Mouse (Mus musculus): ENCODE measurements around the gene Rora. TPM values are rescaled to one million over a fixed set of nuclear protein-coding genes. Genes with fewer than 3 reads are reported as not detected.

The Rora gene
- total RNA-seq, 2 experiments from 2014 or later, result 21.1 to 24.9 TPM

DNA sequence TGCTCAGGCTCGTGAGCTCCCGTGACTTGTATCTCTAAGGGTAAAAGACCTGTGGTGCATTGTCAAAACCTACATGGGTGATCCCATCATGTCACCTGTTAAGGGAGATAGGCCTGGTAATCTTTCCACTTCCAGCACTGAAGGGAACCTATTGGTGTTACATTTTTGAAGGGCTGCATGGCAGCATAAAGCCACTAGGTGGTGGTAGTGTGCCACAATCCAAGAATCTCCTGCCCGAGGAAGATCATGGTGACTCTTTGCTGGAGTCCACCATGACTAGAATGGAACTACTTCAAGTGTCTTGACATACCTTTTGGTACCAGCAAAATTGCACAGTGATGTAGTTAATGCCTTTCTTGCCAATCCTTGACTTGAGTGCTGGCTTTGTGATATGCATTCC, 704.2 kb downstream of the Rora start:
- peak; percentile 61 to 73 for DNase-seq
- intact Hi-C loops (cut with DNase I), result loop anchor here (1.0 to 5.0 kb wide), 3 partner anchors 122 to 401 kb away; no protein-coding TSS in a partner anchor

DNA sequence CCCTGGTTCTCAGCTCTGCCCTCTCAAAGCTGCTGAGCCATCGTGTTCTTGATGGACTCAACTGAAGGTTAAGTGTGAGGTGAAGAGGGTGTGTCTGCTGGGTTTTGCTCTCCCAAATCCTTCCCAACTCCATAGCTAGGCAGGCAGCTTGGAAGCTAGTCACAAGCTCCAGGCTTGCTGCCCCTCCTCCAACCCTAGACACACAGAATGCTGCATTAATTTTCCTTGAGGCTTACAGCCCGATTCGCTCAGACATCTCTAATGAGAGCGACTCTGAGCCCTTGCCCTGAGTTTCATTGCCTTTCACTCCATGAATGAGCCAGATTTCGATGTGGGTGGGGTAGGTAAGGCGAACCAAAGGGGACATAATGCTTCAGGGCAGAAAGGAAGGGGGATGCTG, 705.2 kb downstream of the Rora start:
- DNase-seq, result no peak
- intact Hi-C loops (cut with DNase I), result loop anchor here (1.0 to 5.0 kb wide), 3 partner anchors 122 to 401 kb away; no protein-coding TSS in a partner anchor

DNA sequence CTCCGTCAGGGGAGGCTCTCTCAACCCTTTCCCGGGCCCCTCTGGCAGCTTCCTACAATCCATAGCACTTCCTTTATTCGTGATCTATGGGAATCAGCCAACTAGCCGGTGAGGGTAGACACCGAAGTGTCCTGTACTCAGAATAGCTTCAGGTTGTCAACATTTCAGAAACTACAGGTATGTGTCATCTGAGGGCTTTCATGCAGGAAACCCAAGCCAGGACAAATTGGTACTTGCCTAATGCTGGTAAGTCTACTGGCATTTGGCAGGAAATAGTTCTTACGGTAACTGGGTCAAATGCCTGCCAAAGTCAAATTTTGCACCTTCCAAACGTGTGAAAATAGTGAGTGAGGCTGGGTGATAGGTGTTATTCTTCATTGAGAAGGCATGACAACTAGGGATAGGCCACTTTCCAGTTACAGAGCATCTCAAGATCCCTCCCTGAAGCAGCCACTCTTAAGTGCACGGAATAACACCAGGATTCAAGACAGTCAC, 708.4 kb downstream of the Rora start:
- intact Hi-C loops (cut with DNase I), result no loop called here
- no peak for DNase-seq

DNA sequence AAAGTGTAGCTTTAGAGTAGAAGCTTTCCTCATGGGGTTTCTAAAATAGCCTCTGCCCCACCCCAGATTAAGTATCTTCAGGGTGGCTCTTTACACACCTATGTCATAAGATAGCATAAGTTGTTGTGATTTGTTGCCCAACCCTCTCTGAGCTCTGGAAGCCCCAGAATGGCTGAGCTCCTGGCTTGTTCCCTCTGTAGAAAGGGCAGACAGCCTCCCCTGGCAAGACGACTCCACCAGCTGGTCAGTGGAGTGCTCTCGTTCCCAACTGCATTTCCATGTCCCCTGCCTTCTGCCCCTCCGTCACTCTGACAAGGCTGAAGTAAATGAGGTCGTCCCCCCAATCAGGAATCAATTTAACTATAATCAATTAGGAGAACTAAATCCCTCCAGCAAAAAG, 709.2 kb downstream of the Rora start:
- intact Hi-C loops (cut with DNase I), result no loop called here
- DNase-seq, result no peak

DNA sequence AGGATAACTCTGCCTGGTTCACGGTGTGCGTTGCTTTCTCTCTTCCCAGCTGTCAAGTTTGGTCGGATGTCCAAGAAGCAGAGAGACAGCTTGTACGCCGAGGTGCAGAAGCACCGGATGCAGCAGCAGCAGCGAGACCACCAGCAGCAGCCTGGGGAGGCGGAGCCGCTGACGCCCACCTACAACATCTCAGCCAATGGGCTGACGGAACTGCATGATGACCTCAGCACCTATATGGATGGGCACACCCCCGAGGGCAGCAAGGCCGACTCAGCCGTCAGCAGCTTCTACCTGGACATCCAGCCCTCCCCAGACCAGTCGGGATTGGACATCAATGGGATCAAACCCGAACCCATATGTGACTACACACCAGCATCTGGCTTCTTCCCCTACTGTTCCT, 710.5 kb downstream of the Rora start:
- intact Hi-C loops (cut with DNase I), result no loop called here
- no peak for DNase-seq

DNA sequence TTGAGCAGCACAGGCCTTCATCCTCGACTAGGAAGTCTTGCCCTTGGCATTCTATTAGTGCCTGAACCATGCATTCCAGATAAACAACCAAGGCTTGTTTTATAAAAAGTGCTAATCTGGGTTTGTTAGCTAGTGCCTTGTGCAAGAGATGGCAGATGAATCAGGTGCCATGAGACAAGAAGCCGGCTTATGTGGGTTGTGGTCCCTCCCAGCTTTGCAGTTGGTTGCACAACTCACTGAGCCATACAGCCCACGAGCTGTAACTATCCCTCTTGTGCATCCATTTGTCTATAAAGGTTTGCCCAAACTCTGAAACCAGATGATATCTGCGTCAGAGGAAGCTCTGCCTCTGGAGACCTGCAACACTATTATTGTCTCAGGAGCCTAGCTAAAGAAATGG, 713.5 kb downstream of the Rora start:
- intact Hi-C loops (cut with DNase I), result loop anchor here (5.0 kb wide), 1 partner anchor 1350 kb away; no protein-coding TSS in a partner anchor

DNA sequence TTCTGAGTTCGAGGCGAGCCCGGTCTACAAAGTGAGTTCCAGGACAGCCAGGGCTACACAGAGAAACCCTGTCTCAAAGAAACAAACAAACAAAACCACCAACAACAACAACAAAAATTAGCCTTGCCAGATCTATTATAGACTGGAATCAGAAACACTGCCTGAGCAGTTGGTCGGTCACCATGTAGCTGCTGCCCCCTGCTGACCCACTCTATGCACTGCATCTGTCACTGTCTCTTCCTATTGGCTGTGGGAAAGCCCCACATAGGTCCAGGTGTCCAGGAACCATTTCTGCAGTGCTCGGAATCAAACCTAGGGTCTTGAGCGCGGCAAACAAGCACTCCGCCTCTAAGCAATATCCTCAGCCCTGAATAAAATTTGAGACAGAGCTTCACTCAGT, 714.5 kb downstream of the Rora start:
- intact Hi-C loops (cut with DNase I), result loop anchor here (5.0 kb wide), 1 partner anchor 1351 kb away; no protein-coding TSS in a partner anchor
- DNase-seq, result peak; percentile 66 to 83

More for the DNA sequence above, 713.5 kb downstream of the Rora start:
- no peak for DNase-seq

DNA sequence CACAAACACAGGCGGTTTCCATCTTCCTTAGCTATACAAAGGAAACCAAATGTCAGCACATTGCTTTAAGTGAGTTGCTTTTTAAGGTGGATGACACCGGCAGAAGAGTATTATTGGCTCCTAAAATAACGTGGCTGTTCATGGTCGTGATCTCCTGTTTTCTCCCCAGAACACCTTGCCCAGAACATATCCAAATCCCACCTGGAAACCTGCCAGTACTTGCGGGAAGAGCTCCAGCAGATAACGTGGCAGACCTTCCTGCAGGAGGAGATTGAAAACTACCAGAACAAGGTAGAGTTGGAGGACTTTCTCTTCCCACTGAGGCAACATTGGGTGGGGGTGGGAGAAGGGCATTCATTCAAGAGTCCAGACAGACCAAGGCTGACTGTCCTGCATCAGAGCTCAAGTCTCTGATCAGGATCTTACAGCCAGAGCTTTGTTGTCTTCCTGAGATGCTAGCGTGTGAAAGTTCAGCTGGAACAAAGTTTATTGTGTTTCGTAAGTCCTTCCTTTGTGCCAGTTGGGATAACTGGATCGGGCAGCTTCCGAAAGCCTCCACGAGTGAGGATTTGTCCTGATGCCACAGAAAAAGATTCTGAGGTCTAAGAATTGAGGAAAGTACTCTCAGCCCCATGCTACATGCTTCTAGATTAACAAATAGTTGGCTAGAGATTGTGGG, 717.6 kb downstream of the Rora start:
- intact Hi-C loops (cut with DNase I), result loop anchor here (5.0 kb wide), 1 partner anchor 111 kb away; no protein-coding TSS in a partner anchor
- peak in 1 of 2 experiments; percentile 9 for DNase-seq

DNA sequence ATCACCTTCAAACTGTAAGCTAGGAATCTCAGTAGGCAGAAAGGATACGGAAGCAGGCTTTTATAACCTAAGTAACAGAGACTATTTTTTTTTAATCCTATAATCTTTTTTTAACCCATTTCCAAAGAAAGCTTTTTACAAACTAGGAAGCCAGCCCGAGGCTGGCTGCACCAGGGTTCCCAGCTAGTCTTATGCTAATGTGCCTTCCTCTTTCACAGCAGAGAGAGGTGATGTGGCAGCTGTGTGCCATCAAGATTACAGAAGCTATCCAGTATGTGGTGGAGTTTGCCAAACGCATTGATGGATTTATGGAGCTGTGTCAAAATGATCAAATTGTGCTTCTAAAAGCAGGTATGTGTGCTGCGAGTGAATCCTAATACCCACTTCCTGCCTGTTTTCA, 719.3 kb downstream of the Rora start:
- intact Hi-C loops (cut with DNase I), result loop anchor here (5.0 kb wide), 1 partner anchor 109 kb away; no protein-coding TSS in a partner anchor
- no peak for DNase-seq

DNA sequence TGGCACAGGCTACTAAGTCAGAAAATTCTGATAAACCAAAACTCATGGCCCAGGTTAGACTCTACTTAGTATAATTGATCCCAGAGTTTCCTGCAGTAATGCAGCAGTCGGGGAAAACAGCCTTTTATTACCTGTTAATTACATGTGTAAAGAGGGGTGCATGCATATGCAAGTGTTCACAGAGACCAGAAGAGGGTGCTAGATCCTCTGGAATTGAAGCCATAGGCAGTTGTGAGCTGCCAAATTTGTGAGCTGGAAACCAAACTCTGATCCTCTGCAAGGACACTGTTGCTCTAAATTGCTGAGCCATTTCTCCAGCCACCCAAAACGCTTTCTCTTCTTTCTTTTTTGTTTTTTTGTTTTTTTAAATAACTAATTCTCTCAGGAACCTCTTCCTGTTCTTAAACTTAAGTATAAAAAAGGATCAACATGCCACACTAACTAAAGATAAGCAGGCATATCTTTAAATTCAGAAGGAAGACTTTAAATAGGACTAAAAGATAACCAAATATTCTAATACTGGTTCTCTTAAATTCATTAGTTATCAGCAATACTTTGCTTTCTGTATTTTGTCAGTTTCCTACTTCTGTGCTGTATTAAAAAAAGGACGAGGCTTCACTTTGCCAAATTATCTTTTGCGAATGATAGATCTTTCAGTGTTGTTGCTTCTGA, 723.5 kb downstream of the Rora start:
- DNase-seq, result no peak
- intact Hi-C loops (cut with DNase I), result no loop called here

DNA sequence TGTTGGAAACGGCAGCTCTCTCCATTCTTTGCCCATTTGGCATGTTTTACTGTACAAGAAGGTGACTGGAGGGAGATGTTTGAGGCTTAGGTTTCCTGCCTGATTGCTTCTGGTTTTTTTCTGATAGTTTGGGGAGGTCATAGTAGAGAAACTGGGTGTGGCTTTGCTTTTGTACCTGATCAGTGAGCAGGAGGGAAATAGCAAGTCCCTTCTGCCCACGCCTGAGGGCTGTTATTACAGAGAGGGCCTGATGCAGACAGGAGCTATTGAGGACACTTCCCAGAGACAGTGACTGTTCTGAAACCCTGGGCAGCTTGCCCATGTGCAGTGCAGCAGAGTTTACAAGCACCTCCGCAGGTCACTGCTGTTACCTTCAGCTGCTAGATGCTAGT, 724.1 kb downstream of the Rora start:
- DNase-seq, result no peak
- intact Hi-C loops (cut with DNase I), result no loop called here

DNA sequence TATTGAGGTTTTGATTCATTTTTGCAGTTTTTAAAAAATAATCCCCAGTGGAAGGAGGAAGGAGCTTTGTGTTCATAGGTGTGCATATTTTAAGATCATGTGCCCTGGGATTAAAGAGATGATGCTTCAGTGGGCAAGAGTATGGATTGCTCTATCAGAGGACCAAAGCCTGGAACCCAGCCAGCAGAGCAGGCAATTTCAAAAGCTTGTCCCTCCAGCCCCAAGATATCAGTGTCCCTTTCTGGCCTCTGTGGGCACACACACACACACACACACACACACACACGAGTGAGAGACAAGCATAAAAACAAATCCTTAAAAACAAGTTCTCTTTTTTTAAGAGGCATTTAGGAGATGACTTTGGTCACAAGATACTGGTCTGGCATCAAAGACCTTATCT, 727.0 kb downstream of the Rora start:
- intact Hi-C loops (cut with DNase I), result no loop called here
- DNase-seq, result no peak

DNA sequence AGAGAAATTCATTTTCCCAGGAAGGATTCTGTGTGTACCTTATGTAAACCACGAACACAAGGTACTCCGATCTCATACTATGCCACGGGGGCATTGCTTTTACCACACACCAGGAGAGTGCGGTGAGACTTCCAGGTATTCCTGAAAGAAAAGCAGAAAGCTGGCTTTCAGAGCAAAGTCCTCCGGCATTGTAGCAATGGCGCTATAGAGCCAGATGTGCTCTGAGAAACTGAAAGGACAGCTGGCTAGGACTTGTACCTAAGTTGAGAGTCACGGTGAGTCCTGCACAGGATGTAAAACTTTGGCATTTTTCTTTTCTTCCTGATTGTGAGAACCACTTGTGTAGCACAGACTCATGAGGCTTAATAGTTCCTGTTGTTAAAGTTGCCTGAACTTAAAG, 728.2 kb downstream of the Rora start:
- intact Hi-C loops (cut with DNase I), result no loop called here

DNA sequence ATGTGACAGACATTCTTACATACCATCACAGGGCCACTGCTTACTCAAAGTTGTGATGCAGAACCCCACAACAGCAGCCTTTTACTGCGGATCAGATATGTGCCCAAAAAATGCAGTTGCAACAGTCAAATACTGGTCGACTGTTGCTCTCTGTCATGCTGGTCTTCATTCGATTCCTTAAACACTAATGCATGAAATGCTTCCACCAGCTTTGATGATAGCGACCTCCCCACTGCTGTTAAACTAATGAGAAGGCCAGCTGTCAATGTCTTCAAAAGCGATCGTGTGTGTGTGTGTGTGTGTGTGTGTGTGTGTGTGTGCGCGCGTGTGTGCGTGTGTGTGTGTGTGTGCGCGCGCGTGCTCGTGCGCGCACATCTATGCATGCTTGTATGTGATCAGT, 730.9 kb downstream of the Rora start:
- intact Hi-C loops (cut with DNase I), result no loop called here
- no peak for DNase-seq

More for the DNA sequence above, 728.2 kb downstream of the Rora start:
- DNase-seq, result no peak

DNA sequence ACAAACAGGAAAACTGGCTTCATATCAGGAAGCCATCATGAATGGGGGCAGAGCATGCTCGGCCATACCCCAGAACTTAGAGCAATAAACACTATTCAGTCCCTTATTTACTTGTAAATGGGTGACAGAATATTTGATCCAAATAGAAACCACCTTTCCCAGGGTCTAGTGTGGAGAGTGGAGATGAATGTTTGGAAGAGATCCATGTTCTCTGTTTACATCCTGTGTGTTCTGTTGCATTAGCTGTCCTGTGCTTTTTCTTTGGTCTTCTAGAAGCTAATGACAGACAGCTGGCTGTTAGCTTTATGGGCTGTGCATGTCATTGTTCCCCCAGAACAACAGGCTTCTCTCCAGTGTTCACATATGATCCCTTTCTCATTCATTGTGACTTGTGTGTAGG, 731.3 kb downstream of the Rora start:
- DNase-seq, result no peak
- intact Hi-C loops (cut with DNase I), result no loop called here

DNA sequence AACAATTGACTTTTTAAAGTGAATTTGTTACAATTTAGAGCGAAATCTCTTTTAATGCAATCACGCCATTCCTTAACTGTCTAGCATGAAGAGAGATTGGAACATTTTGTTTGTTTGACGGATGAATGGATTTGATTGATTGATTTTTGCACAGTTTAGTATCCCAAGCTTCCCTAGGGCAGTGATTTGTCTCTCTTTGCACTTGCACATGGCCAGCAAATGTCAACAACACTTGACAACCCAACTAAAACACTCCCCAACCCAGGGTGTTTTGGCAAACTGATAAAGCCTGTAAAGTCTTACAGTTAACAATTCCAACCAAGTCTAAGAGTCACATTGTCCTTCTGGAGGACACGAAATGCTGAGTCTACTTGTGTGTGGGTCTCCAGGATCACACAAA, 733.7 kb downstream of the Rora start:
- DNase-seq, result no peak
- intact Hi-C loops (cut with DNase I), result no loop called here

DNA sequence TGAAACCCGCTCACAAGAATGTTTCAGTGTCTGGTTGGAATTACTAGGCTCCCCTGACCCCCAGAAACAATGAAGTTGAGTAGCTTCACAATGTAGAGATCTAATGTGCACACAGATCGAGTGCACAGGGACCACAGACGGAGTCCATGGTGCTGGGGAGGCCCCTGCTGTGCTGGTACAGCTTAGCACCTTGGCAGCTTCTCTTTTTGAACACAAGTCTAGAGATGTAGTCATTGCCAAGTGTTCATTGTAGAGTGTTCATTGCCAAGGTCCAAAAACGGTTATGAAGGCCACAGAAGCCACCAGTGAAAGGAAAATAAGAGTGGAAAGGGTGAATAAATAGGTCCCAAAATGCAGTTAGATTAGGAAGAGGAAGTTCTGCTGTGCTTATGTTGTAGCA, 737.0 kb downstream of the Rora start:
- intact Hi-C loops (cut with DNase I), result no loop called here
- DNase-seq, result no peak

DNA sequence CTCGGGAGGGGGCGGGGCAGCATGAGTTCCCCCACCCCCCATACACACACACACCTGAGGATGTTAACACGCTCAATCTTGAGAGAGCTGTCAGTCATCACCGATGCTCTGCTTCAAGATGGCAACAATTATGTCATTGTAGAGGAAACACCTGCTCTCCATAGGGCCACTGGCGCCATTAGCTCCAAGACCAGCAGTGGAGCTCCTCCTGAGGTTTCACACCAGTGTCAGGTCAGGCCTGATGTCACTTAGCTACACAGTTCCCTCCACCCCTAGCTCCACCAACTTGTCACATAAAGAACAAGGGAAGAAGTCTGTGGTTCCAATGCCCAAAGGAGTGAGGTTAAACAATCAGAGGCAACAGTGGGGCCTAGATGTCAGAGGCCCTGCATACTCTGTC, 740.6 kb downstream of the Rora start:
- DNase-seq, result no peak
- intact Hi-C loops (cut with DNase I), result no loop called here

DNA sequence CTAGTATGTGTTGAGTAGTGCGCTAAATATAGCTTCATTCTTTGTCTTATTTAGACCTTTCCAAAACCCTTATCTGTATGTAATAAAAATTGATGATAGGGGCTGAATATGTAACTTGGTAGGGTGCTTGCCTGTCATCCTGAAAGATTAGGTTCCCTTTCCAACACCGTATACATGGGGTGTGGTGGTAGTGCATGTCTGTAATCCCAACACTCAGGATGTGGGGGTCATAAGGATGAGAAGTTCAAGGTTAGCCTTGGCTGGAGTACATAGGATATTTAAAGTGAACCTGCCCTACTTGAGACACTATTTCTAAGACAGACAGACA, 743.8 kb downstream of the Rora start:
- no peak for DNase-seq
- intact Hi-C loops (cut with DNase I), result no loop called here

DNA sequence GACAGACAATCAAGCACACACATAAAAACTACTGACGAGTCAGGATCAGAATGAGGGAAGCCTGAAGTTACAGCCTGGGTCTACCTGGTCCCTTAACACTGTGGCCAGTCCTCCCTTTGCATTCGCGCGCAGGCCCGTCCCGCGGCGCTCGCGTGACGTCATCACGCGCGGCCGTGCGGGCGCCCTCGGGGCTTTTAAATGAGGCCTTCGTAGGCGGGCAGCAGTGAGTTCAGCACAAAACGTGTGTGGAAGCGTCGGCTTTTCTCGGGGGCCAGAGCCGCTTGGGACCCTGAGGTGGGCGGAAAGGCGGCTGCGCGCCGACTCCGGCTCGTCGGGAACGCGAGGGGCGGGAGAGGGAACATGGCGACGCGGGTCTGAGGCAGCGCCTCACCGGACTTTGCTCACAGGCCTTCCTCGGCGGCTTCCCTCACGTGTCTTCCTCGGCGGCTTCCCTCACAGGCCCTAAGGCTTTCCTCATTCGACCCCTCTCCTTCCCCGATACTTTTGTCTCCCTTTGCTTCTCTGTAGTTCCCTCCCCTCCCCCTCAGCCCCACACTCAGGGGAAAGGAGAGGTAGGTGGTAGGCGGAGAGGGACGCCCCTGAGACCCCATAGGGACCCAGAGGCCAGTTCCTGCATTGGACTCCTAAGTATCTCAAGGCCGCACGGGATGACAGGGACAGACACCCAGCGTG, 744.3 kb downstream of the Rora start, which contains the start of gene Ice2:
Gene Ice2 (plus strand): TSS at position 147 of the 693 bp plus-strand sequence.
- DNase-seq, result peak; percentile 78 to 84

DNA sequence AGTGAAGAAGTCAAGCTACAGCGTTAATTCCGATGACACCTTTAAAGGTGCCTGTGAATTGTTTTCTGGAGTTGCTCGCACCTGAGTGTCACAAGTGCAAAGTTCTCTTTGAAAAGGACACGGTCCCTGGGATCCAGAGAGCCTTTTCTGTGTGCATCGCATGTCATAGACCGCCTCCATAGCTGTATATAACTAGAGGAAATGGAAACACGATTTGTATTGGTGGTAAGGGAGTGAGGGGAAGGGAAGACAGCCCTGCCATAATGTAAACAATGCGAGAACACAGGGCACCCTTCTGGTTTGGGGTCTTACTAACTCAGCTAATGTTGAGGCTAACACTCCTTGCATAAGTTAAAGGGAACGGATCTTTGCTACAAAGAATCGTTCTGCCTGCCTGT, 744.9 kb downstream of the Rora start:
- intact Hi-C loops (cut with DNase I), result no loop called here
- no peak for DNase-seq

More for the DNA sequence above, 744.3 kb downstream of the Rora start, which contains the start of gene Ice2:
- intact Hi-C loops (cut with DNase I), result no loop called here
